Mouse (Mus musculus): ENCODE results near the gene Fbxo7.

DNA sequence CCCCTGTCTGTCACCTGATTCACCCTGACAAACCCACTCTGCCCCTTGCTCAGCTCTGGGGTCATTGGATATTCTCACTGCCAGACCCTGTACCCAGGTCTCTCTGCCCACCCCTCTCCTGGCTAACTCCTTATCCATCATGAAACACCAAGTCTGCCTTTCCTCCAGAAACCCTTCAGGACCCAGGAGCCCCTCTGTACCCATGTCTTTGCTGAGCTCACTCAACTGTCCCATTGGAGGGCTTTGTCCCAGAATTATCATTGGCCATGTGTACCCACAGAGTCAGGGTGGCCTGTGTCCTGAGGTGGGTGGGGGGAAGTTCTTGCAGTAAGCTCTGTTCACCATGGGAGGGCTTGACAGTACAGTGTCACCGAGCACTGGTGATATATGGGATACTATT, 43.9 kb downstream of the Fbxo7 start:
- TF ChIP-seq CTCF (conservative IDR thresholded peaks at IDR 0.05; ENCODE audit: insufficient read depth, insufficient read length, low read depth, low read length): no peak
- TF ChIP-seq POLR2A (IDR thresholded peaks at IDR 0.05; ENCODE audit: low read depth, low read length): no peak
